Mouse (Mus musculus) urinary bladder, postnatal 14 days (tissue): ENCODE measurements around the gene Syce3.

Source experiments
- DNase-seq: peaks from one replicate; pipeline ENCODE4 v3.0.0; 2021; ENCODE audit warnings: low spot score

Gene Syce3

GRCm38 (mm10) chr15:89421938-89422337 is 11.6 kb upstream of the Syce3 start:
- DNase-seq = no peak

DNA sequence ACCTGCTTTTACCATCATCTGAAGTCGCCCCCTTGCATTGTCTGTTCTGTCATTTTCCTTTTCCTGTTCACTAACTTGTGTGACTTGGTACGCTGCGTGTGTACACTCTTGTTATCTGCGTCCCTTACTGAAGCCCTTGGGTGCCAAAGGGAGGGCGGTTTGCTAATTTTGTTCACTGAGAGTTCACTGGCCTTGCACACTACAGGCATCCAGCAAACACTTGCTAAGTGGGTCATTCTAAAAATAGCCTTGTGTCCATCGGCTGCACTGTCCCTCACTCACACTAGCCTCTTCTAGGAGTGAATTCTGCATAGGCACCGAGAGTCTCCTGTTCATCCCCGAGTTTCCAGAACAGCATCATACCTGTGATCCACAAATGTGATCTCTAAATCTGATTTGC is 5.0 kb upstream of the Syce3 start:
- no peak for DNase-seq

- DNase-seq = no peak
These were observed 3.6 kb downstream of the Syce3 start for GRCm38 (mm10) chr15:89406691-89407090.

GRCm38 (mm10) chr15:89404831-89405623 is 5.3 kb downstream of the Syce3 start:
- DNase-seq = no peak

DNA sequence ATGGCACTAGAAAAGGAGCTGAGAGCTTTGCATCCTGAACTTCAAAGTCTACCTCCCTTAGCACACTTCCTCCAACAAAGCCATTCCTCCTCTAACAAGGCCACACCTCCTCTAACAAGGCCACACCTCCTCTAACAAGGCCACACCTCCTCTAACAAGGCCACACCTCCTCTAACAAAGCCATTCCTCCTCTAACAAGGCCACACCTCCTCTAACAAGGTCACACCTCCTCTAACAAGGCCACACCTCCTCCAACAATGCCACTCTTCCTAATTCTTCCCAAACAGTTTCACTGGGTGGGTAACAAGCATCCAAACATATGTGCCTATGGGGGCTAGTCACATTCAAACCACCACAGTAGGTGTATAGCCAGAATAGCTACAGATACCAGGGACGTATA is 7.8 kb downstream of the Syce3 start:
- DNase-seq = no peak

- DNase-seq = no peak
These were observed 10.6 kb downstream of the Syce3 start for GRCm38 (mm10) chr15:89399716-89400115.

GRCm38 (mm10) chr15:89398146-89398545 is 12.2 kb downstream of the Syce3 start:
- no peak for DNase-seq

- no peak for DNase-seq
These were observed 13.4 kb downstream of the Syce3 start for GRCm38 (mm10) chr15:89396883-89397282.

DNA sequence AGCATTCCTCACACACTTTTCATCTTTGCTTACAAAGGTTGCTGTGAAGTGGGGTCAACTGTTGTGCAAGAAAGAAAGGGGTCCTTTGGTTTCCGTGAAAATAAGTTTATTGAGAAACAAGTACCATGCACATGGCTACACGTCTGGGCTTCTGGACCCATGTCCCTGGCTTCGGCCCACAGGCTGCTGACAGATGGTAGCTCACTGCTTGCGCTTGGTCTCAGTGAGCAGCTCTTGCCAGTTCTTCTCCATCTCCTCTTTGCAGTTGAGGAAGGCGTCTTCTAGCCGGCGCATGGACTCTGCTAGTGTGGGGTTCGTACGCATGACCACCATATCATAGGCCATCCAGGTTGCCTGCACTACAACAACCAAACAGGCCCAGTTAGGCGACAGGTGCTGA is 20.2 kb downstream of the Syce3 start:
- no peak for DNase-seq

GRCm38 (mm10) chr15:89387127-89387526 is 23.2 kb downstream of the Syce3 start:
- DNase-seq = no peak

- DNase-seq = no peak
These were observed 25.7 kb downstream of the Syce3 start, which contains the start of gene Klhdc7b for GRCm38 (mm10) chr15:89384617-89385016. Gene Klhdc7b, plus strand, starts transcription at chr15:89384917.

DNA sequence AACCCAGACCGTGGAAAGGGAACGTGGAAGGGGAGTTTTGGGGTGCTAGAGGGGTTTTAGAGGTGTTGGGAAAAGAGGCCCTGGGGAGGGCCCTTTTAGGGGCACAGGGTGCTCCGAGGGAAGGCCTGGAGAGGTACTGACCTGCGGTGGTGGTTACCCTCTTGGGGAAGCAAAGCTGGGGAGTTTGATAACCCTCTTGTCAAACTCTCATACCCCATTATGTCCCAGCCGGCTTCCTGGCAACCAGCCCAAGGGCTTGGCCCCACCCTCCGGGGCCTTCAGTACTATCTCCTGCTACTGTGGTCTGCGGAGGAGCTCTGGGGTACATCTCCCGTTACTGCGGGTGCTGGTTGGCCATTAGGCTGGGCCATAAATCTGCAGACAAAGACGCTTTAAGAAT is 30.9 kb downstream of the Syce3 start:
- no peak for DNase-seq

- DNase-seq = no peak
These were observed 31.4 kb downstream of the Syce3 start, which contains the start of gene Odf3b for GRCm38 (mm10) chr15:89378831-89379401. Gene Odf3b, minus strand, starts transcription at chr15:89379282.

- no peak for DNase-seq
These were observed 32.1 kb downstream of the Syce3 start for GRCm38 (mm10) chr15:89377938-89378828.

GRCm38 (mm10) chr15:89377362-89377761 is 32.9 kb downstream of the Syce3 start:
- no peak for DNase-seq

GRCm38 (mm10) chr15:89376957-89377356 is 33.3 kb downstream of the Syce3 start, which contains the start of gene Tymp:
Gene Tymp, minus strand, starts transcription at chr15:89377039.
- DNase-seq = no peak

GRCm38 (mm10) chr15:89376040-89376439 is 34.3 kb downstream of the Syce3 start:
- DNase-seq = no peak

DNA sequence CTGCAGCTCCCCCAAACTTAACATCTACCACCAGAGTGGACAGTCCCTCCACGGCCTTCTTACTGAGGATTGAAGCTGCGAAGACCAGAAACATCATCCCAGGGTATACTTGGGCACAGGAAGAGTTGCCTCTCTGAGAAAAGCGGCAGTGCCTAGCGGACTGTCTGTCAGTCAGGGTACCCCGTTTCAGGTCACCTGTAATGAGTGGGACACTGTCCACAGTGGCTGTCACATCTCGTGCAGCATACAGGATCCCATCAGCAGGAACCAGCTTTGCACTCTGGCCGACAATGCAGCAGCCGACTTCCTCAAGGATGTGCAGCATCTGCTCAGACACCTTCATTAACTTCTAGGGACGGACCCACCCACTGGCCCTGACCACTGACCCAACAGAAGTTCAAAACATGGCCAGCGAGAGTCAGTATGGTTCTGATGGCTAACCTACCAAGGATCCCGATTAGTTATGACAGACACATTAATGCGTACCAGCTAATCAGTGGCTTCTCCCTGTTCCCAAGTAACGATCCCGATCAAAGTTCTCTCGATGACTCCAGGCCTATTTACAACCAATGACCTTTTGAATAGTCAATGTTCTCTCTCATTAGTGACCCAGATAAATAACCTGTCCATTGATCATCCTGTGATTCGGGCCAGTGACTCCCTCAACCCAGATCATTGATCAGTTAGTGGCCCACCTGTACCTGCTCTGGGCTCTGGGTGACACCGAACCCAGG is 35.3 kb downstream of the Syce3 start:
- no peak for DNase-seq

- DNase-seq = no peak
These were observed 36.0 kb downstream of the Syce3 start for GRCm38 (mm10) chr15:89374340-89374739.

DNA sequence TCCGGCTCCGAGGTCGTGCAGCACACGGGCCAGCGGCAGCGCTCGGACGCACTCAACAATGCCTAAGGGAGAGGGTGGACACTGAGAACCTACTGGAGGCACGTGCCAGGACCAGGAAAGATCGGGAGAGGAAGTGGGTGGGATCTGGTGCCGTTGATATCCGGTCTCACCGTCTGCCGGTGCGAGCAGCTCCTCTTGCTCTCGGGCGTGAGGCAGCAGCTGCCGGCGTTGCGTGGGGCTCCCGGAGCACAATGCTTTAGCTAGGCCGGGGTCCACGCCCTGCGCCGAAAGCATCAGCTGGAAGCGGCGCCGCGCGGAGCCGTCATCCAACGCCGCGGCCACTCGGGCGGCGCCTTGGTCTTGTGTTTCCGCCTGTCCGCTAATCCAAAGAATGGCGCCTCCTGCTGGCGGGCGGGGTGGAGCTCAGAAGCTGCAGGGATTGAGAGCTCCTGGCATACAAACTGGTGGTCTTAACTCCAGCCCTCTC is 36.5 kb downstream of the Syce3 start, which contains the start of gene Sco2:
TSS of gene Sco2 (minus strand) at position 85 of the 487 bp plus-strand sequence.
- peak; percentile 96 for DNase-seq

DNA sequence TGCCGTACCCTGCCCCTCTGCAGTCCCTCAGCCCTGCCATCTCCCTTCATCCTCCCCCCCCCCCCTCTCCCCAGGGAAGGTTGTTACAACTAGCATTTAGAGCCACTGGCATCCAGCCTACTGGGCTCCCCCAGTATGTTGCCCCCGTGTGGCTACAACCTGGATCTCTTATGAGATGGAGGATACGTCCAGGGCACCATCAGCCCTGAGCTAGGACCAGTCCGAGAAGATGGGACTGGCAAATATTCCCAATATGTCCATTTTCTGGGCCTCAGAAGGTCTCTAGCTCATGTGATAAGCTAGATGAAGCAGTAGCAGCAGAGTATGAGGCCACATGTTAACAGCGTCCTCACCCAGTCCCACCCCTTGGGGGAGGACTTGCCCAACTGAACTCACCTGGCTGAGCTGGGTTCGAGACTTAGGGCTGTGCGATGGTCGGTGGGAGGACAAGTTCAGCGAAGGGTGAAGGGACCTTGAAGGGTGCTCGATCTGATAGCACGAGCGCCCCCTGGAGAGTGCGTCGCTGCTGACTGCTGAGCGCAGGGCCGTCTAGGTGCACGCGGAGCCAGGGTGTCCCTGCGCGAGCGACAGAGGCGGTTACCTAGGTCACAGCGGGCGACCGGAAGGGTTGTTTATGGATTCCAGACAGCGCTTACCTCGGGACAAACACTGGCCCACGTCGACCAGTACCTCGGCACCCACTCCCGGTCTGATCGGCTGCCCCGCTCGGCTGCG is 37.1 kb downstream of the Syce3 start:
- DNase-seq = peak; percentile 88
